Mouse (Mus musculus): Measurements from ENCODE around the gene Tenm4. TPM values are rescaled to one million over a fixed set of nuclear protein-coding genes. Genes with fewer than 3 reads are reported as not detected.
A peak's percentile ranks its signal among the peaks of the same experiment; 100 is the strongest.

Gene Tenm4
- total RNA-seq, 2 experiments from 2014 or later: 125 to 132 TPM

DNA sequence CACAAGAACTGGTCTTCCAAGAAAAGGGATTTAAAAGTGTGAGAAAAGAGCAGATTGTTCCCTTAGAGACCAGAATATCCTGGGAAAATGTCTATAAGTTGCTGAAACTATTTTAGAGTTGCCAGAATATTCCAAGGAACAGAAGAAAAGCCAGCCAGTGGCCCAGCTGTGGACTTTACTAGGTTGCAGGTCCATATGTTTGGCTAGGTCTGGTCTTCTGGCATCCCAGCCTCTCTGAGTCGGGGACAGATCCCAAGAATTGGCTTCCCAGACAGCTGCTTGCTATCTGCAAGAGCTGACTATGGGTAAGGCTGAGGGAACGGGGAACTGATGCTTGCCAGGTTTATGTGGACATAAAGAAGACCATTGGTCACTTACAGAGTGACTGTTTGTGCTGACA is 352.6 kb downstream of the Tenm4 start:
- no peak for DNase-seq (ENCODE audit: low spot score in 2 of 2)

DNA sequence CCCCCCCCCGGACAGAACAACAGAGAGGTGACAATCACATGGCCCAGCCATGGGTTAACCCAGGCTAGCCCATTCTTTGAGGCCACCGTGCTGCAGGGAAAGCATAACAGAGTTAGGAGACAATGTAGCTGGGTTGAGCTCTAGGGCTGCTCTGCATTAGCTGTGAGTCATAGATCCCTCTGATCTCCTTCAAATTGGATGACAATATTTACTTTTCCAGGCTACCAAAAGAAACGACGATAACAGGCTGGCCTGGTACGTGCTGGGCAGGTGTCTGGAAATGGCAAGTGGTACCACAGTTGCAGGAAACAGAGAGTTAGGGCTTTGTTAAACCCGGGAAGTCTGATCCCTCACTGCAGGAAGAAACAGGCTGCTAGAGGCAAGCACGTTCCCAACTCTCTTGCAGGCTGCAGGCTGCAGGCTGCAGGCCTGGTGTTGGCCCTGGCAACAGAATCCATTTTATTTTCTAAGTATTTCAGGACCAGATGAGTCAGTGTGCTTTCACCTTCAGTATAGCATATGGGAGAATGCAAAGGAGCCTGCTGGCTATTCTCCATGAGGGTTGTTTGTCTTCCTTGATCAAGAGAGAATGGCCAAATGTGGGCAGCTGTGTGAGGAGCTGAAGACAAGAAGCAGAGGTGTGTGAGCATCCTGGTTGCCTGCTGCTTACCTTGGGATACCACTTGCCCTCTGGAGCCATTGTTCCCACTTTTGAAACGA is 353.6 kb downstream of the Tenm4 start:
- no peak for DNase-seq (ENCODE audit: low spot score in 2 of 2)

DNA sequence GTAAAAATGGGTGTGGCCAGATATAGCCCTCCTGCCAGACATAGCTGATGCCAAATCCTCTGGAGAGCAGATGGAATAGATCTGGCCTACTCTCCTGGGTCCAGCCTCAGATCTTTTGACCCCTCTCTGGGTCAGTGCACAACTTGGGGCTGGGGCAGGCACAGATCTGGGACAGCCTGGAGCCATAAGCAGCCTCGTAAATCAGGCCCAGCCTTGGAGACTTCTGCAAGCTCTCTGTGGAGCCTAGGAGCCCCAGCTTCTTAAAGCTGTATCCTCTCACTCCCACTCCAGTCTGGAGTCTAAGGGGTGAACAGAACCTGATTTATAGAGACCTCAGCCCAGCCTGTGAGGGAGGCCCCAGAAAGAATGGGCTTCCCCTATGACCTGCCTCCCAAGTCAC is 354.3 kb downstream of the Tenm4 start:
- no peak for DNase-seq (ENCODE audit: low spot score in 2 of 2)

DNA sequence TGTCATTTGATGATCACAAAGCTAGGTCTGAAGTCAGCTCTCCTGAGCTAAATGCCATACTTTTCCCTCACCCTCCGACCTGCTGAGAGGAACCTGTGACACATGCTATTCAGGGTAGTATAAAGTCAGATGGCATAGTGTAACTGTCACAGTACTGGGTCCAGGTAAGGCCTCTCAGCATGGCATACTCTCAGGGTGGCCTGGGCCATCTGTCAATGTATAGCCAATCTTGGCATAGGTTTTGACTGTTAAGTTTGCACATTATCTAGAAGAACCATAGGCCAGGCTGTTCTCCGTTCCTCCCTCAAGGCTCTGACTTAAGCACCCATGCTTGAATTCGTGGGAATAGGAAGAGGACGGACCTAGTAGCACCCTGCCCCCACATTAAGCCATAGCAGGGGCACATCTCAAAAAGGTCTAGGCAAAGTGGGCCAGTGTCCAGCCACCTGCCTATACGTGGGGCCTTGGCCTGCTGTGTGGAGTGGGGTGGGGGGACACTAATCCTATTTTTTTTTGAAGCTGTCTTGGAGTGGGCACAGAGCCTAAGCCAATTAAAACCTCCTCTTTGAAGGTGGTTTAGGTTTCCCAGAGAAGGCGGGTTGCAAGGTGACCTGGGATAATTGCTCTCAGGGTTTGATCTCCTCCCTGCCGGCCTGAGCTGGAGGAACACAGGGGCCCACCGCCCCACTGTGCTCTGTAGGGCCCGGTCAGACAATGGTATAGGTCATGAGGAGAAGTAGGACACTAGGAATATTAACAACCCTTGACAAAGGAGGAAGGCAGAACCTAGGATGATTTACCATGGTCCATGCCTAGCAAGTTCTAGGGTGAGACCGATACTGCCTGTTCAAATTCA is 359.8 kb downstream of the Tenm4 start:
- DNase-seq (ENCODE audit: low spot score in 2 of 2): no peak

DNA sequence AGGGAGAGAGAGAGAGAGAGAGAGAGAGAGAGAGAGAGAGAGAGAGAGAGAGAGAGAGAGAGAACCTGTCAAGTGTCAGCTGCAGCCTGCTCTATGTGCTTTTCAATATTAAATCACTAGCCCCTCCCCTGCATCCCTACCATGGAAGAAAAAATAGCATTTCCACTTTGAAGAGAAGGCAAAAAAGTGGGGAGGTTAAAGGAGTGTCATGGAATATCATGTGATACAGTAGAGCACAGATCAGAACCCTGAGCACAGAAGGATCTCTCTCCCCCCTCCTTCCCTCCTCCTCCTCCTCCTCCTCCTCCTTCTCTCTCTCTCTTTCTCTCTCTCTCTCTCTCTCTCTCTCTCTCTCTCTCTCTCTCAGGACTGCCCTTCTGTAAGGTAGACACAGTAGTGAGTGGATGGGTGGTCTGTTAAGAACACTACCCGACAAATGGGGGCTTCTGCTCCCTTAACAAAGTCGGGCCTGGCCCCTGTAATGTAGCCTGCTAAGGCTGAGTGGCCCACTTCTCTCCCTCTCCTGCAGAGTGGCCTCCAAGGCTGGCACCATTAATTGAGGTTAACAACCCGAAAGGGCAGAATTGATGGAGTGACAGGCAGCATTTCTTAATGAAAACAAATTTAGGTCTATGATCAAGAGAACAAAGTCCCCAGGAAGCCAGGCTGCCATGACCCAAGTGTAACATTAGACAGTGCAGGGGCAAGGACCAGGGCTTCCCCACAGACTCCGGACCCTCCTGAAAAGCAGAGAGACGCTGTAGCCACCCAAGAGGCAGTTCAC is 361.1 kb downstream of the Tenm4 start:
- DNase-seq (ENCODE audit: low spot score in 2 of 2): no peak

DNA sequence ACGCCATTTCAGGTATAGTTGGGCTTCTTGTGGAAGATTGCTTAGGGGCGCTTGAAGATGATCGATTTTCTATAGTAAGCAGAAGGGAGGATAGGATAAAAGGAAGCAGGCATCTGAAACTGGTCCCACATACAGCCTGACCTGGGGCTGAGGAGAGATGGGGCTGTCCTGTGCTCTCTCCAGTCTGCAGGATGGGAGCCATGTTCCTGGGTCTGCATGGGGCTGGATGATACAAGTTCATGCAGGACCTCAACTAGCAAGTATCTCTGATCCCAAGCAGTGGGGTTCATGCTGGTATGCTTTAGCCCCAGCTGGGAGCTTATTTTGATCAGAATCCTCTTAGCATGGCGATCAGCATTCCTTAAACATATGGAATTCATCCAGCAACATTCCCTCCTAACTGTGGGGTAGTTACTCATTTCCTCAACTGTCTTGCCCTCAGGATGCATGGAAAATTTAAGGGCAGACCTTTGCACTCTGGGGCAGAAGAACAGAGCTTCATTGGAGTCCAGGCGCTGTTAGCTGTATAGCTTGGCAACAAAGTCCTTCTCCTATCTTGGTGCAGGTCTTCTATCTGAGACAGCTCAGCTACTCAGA is 361.9 kb downstream of the Tenm4 start:
- no peak for DNase-seq (ENCODE audit: low spot score in 2 of 2)

DNA sequence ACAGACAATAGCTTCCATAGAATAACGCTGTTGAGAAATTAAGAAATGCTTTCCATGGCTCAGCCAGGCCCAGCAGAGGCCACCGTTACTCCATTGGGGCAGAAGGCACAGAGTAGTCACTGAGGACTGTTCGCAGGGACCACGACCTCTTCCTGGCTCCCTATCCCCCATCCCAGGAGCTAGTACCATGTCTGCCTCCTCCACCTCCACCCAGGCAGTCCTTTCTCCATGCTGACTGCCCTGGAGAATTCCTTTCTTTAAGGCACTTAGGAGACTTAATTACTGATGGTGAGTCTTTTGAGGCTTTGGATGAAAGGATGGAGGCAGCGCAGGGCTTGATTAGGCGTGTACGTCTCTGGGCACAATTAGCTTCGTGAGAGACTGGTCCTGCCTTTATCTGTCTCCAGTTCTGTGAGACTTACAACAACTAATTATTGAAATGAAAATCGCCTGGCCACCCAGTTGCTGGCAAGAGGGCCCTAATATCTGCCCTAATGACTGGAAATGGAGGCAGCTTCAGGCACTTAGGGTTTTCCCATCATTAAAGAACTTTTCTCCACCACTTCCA is 365.4 kb downstream of the Tenm4 start:
- DNase-seq (ENCODE audit: low spot score in 2 of 2): no peak

DNA sequence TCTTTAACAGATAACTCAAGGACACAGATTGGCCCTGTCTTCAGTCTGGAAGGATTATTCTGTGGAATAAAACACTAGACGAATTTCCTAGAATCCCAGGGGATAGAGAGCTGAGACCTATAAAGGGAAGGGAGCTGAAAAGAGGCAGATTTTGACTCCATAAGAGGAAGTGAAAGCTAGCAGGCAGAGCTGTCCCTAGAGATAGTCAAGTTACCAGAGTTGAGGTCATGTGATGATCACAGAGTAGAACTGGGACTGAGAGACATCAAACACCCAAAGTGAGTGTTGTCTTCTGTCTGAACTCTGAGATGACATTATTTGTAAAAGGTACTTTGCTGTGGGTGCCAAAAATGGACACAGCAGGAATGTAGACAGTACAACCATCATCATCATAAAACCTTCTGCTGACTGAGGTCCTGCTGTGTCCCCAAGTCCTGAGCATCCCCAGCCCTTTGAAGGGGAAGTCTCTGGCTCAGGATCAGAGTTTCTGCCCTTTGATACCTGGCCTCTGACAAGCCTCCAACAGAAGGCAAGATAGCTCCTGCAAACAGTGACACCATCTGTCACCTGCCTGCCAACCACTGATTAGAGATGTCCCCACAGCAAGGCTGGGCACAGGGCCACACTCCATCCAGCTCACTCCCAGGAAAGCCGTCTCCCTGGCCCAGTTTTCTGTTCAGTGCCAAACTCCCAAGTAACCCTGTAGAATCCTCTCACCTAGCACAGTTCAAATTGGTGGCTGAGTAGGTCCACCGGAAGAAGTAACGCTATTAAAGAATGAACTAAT is 368.4 kb downstream of the Tenm4 start:
- DNase-seq (ENCODE audit: low spot score in 2 of 2): no peak

DNA sequence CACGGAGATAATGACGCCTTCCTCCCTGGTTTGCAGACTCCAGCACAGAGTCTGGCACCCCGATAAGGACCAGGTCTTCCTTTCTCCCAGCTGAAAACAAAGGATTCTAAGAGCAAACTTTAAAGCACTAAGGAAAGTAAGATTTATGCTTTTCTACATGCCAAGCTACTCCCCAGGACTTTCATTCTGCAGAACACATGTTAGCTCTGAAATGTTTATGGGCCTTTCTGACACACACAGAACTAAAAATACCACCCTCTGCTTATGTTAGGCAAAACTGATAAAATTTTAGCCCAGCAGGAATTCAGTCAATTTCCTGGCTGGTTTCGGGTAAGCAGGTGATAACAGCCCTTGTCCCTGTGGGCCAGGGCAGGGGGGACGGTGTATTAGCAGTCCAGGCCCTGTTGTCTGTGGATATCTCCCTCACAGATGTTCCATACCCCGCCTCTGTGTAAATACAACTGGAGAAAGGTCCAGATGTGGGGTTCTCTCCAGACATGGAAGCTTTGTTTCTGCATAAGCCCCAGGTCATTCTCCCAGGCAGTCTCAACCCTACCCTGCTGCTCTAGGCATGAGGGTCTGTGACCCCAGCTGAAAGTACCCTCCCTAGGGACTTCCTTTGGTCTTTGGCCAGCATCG is 369.5 kb downstream of the Tenm4 start:
- no peak for DNase-seq (ENCODE audit: low spot score in 2 of 2)

DNA sequence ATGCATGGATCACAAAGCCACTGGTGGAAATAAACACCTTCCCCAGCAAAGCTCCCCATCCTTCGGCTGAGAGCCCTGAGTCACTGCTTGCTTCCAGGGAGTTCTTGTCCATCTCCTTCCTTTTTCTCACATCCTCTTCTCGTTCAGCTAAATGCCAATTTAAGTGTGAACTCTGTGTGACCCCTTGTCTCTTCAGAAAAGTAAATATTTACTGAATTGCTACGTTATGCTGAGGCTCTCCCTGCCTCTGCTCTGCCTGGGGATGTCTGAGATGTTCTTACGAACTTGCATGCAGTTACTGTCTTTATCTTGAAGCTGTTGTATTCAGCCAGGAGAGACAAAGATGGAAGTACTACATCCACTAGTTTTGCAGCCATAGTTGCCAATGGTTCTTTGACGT is 374.9 kb downstream of the Tenm4 start:
- DNase-seq (ENCODE audit: low spot score in 2 of 2): no peak

DNA sequence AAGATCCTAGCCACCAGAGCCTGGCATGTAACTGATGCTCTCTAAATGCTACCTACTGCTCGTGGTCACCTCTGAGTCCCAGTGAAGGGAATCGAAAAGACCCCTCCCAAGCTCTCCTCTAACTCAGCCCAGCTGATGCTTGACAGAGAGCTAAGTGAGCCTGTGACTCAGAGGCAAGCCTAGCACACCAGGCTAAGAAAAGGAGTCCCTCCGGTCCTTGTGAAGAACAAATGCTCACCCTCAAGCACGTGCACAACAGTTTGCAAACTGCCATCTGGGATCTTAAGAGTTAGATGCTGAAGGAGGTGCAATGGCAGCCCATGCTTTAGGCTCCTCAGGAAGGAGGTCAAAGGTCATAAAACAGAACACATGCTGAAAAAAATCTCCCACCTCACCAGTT is 380.8 kb downstream of the Tenm4 start:
- DNase-seq (ENCODE audit: low spot score in 2 of 2): no peak

DNA sequence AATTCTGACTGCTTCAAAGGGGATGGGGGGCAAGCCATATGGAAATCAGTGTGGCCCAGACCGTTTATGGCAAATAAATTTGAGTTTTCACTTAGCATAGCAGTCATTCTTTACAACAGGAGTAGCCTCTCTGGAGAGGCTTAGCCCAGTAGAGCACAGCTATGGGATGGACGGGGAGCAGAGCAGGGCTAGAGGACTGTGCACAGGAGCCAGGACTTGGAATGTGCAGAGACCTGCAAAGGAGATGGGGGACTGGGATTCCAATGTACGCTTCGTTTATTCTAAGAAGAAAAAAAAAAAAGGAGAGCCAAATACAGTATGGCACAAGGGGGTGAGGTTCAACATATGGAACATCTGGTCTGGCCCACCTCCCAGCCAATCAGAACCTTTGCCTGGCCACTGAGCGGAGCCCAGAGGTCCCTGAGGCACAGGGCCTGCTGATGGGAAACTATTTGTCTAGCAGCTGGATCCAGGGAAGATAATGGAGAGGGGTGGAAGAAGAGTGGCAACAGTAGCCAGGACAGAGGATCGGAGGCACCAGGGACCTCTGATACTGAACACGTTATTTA is 381.3 kb downstream of the Tenm4 start:
- DNase-seq (ENCODE audit: low spot score in 2 of 2): no peak

DNA sequence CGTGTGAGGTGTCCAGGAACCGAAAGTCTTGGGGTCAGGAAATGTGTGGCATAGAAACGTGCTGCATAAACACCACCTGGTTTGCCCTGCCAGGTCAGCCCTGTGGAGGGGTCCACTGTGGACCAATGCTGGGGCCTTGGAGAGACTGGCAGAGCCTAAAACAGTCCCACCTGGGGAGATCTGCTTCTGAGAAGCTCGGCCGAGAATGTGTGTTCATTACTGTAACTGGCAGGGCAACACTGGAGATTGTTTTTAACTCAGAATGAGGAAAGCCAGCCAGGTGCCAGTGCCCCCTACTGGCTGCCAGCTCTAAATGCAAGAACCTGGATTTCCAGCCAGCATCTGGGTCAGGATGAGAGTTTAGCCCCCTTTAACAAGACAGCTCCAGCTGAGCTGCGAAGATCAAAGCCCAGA is 383.2 kb downstream of the Tenm4 start:
- DNase-seq (ENCODE audit: low spot score in 2 of 2): peak; percentile 33 to 51

DNA sequence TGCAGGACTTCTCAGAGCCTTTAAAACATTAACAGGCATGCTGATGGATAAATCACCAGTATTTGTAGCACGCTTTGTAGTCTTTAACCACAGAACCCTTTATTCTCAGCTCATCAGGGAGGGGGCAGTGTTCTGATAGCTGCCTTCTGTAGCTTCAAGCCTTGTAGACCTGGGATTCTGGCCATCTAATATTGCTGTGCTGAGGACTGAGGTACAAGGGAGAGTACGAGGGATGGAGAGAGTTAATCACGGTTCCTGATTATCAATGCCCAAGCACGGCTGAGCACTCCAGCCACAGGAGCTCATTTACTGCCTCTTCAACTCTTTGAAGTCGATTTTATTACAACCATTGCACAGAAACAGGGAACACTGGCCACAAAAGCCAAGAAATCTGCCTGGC is 384.2 kb downstream of the Tenm4 start:
- DNase-seq (ENCODE audit: low spot score in 2 of 2): no peak

DNA sequence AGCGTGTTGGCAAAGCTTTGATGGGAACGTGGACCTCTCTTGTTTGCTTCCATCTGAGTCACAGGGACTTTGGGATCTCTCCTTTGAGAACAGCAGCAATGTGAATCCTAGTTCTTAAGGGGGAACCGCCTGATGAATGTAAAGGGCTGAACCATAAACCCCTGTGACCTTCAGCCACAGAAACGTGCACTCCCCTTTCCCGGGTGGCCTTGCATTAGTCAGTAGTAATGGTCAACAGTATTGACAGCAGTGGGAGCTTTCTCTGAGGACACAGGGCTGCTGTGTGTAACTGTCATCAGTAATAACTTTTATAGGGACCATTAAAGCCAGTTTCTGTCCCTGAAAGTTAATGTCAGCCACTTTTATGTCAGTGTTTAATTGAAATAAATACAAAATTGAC is 385.7 kb downstream of the Tenm4 start:
- no peak for DNase-seq (ENCODE audit: low spot score in 2 of 2)

DNA sequence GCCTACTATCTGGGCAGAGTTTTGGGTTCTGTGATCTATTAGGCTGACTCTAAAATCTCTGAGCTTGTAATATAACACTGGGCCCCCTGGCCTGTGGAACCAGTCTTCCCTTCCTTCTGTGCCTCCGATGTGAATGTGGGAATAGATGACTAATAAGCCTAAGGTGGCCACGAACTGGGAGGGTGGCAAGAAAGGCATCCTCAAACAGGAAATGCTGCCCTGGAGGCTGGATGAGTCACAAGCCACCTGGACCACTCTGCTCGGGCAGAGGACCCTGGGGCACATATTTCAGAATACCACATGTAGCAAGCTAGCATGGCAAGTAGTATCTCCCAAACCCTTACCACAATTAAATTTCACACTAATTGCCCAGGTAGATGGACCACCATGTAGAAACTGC is 391.8 kb downstream of the Tenm4 start:
- no peak for DNase-seq (ENCODE audit: low spot score in 2 of 2)

DNA sequence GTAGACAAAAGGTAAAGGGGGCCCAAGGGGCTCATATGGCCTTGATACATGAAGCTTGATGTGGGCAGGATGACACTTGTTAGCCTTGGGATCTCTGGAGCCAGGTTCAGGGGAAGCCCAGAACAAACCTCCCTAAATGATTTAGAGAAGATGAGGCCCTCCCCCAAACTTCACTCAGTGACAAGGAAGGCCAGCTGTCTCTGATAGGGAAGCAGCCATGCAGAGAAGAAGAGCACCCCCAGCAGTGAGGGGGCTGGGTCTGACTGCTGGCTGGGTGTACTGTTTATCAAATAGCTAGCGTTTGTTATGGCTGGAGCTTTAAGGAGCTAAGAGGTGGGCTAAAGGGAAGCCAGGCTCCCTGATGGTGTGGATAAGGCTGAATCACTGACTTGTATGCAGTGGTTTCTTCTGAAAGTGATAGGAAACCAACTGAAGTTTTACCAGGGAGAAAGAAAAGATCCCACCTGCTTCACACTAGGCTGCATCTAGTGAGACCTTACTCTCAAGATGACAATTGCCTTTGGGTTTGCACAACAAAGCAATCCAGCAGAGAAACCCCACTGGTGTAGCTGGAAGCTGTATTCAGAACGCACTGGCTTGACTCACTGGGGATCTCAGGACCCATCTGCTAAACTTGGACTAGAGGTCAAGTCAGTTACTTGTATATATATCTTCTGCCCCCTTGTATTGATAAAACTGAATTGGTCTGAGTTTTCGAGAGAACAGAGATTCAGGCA is 392.5 kb downstream of the Tenm4 start:
- DNase-seq (ENCODE audit: low spot score in 2 of 2): no peak

DNA sequence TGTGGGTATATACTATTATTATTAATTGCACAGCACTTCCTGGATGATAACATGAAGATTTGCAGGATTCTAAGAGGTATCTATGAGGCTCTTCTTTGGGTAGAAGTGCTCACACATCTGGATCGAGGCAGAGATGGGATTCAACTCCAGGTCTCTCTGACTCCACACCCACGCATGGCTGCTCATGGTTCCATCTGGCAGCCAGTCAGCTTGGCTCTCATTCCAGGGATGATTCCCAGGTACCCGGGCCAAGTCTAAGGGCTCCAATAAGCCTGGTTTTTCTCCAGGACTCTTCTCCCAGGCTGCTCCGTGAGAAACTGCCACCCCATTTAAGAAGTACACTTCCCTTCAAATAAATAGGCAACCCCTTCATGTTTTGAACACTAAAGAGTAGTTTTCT is 394.8 kb downstream of the Tenm4 start:
- no peak for DNase-seq (ENCODE audit: low spot score in 2 of 2)

DNA sequence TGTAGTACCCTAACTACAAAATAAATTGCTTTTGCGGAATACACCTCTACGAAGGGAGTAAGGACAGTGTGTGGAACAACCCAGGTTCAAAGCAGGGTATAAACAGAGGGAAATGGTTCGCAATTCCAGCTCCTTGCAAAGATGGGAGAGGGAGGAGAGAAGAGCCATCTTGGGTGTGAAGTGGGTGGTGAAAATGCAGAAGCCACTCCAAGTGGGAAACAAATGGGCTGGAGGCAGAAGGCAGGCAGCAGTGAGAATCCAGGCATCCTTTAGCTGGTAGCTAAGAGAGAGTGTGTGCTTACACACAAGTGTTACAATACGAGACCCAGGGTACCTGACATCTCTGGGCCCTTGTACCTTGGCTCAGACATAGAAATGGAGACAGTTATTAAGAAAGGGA is 395.2 kb downstream of the Tenm4 start:
- DNase-seq (ENCODE audit: low spot score in 2 of 2): no peak
